Mouse (Mus musculus) spleen, postnatal 4 days (tissue): Measurements from ENCODE around the gene Fam189a2.

Experiments used
- DNase-seq, 2 experiments: peaks; one replicate each; pipeline ENCODE4 v3.0.0; 2022; ENCODE audit warnings: low spot score in 2 of 2

Gene Fam189a2

DNA sequence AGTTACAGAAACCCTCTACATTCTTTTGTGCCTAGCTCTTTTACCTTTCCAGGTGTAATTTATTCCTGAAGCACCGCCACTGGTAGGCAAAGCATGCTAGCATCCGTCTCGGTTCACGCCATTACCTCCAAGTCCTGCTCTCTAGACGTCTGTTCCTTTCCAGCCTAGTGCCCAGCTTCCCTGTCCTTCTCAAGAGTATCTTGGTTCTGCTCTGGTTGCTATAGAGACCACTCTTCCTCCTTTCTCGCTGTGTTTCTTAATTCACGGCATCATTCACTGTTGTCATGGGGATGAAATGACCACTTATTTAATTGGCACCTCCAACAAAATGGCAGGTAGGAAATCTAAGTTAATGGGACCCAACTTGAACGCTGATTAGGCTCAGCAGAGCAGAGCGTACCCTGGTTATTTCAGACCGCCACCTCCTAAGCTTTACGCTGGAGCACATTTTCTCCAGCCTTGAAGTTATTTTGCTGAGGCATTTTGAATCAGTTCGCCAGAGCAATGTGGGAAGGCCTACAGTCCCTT, 89.3 kb downstream of the Fam189a2 start:
- no peak for DNase-seq

DNA sequence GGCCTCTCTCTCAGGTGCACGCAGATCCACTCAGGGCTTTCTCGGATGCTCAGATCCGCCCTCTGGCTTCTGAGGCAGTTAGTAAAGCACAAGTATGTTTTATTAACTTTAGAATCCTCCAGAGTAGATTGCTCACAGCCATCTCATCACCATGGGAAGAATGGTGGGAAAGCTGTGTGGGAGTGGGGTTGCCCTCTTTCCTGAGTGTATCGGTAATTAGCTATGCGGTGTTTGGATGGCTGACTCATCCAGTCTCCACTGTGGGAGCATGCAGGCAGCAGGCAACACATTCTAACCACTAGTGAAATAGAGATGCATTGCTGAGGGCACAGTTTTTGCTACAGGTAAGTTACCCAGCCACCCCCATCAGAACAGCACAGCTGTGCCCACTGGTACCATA, 100.0 kb downstream of the Fam189a2 start:
- no peak for DNase-seq

DNA sequence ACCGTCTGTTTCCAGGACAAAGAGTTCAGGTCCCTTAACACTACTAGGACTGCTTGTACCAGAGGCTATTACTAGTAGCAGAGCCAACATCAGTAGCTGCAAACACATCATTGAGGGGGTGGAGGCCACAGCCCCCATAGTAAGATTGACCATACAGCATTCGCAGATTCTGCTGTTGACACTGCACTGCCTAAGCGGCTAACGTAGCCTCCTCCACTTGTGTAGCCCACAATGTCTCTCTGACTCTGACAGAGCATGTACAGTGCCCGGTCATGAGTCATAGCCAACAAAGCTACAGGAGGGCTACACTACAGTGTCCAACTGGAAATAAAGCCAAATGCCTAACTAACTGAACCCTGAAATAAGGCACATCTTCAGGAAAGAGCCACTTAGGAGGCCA, 105.3 kb downstream of the Fam189a2 start:
- DNase-seq = no peak

DNA sequence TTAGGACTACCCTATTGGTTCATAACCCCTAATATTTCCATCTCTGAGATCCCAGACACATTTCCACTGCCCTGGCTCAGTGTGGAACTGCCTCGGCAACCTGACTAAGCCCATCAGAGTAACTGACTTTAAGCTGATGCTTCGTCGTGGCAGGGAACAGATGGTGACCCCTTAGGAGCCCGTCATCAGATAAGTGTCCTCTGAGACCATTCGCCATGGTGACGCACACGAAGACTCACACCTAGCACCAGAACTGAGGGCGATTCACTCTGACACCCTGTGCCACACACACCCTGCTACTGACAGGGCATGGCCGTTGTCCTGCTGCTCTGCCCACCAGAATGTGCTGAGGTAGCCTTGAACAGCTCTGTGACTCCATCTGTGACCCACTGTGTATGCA, 106.0 kb downstream of the Fam189a2 start:
- no peak for DNase-seq

DNA sequence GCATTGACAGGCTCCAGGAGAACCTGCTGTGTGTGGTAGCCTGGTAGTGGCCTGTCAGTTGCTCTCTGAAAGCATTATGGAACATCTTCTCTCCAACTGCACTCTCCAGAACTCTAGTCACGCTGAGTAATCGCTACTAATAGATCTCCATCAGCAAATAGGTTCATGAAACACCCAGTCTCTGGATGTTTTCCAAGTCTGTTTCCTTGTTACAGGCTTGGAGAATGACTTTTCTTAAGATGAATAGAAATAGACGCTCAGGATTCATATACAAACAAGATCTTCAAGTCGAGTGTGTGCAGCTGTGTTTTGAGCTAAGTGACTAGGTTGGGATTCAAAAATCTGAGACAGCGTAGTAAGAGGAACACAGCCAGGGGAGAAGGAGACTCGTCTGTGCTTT, 106.8 kb downstream of the Fam189a2 start:
- no peak for DNase-seq
